Mouse (Mus musculus) spleen, adult 2 months (tissue): ENCODE data around the gene Sumf2.

ENCODE experiments used
- CTCF ChIP-seq: fragments of 200-500 bp; IDR thresholded peaks from 2 replicates; pipeline ENCODE4 v1.5.1; 2011; ENCODE audit warnings: mild to moderate bottlenecking, inconsistent platforms; ENCODE audit not compliant: insufficient read depth, insufficient read length, insufficient replicate concordance; ENCODE audit errors: extremely low read depth
- POLR2A ChIP-seq: fragments of 200-500 bp; IDR thresholded peaks from 2 replicates; pipeline ENCODE4 v1.6.1; 2011; ENCODE audit warnings: low read depth, low read length, inconsistent platforms

GRCm38 (mm10) chr5:129871238-129871637 is 24.5 kb downstream of the Sumf2 start:
- TF ChIP-seq CTCF (no peak), POLR2A (no peak)
